Mouse (Mus musculus): ENCODE measurements around the gene Nr3c2. TPM values are rescaled to one million over a fixed set of nuclear protein-coding genes. Genes with fewer than 3 reads are reported as not detected.

Nr3c2 gene
- polyA plus RNA-seq, 1 experiment from 2014 or later, result 0.58 TPM

DNA sequence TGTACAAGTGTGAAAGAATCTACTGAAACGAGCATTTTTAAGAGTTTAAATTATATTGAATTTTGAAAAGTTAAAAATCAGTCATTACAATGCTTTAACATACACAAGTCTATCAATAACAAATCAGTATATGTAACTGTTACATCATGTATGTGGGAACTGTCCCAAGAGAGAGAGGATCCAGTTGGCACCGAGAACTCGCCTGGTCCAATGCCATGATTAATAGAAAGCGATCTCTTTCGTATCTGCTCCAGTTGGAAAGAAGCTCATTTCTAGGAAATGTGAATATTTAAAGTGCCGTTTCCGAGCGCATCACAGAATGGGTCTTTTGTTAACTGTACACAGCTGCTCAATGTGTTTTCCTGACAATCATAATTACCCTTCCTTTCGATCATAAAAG is 288.5 kb downstream of the Nr3c2 start:
- DNase-seq (ENCODE audit: low spot score) (no peak), ATAC-seq (replicated peaks; ENCODE audit: insufficient number of reproducible peaks, low FRiP score, low TSS enrichment, low read depth) (no peak)
- no peak overlapping the region for H3K4me2 ChIP-seq (ENCODE audit: low read depth, low read length)
- no peaks in the 10 kb centered on the region for H3K36me3 ChIP-seq (replicated peaks; ENCODE audit: control insufficient read depth, insufficient read depth, low read depth, low read length)
- H3K9ac ChIP-seq (replicated peaks; ENCODE audit: low read length), result no peak overlapping the region
- no peaks in the 10 kb centered on the region for H3K9me3 ChIP-seq (replicated peaks; ENCODE audit: control insufficient read depth, low read length)
- WGBS, result 75% methylated on average over 9 of the region's 9 CpGs
- H3K27me3 ChIP-seq (ENCODE audit: control insufficient read depth, insufficient read depth, low read length), result no peaks in the 10 kb centered on the region
- H3K27ac ChIP-seq (replicated peaks; ENCODE audit: low read depth, low read length), result no peak overlapping the region
- no peak overlapping the region for H3K4me3 ChIP-seq (ENCODE audit: low read depth, low read length)
- no peaks in the 10 kb centered on the region for H3K4me1 ChIP-seq (ENCODE audit: control insufficient read depth, insufficient read depth, low read length)

DNA sequence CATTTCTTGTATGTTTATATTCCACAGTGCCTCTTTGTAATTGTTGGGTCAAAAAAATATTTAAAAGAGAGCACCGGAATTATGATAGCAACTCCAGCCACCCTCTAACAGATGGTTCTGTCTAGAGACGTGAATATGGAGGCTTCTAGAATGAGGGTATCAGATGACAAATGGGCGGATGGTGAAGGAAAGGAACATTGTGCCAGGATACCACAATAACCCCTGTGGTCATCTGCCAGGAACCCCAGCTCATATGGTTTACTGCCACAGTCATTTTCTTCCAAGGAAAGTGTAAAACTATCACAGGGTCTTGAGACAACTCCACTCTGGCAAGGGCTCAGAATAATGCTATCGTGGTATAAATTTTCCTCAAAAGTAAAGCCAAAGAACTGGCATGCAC is 289.1 kb downstream of the Nr3c2 start:
- H3K27ac ChIP-seq (replicated peaks; ENCODE audit: low read depth, low read length), result no peak overlapping the region
- WGBS, result 56% methylated on average over 4 of the region's 4 CpGs
- no peaks in the 10 kb centered on the region for H3K36me3 ChIP-seq (replicated peaks; ENCODE audit: control insufficient read depth, insufficient read depth, low read depth, low read length)
- no peak overlapping the region for H3K4me3 ChIP-seq (ENCODE audit: low read depth, low read length)
- no peak for DNase-seq (ENCODE audit: low spot score)
- H3K9ac ChIP-seq (replicated peaks; ENCODE audit: low read length), result no peak overlapping the region
- no peak for ATAC-seq (replicated peaks; ENCODE audit: insufficient number of reproducible peaks, low FRiP score, low TSS enrichment, low read depth)
- no peak overlapping the region for H3K4me2 ChIP-seq (ENCODE audit: low read depth, low read length)
- no peaks in the 10 kb centered on the region for H3K4me1 ChIP-seq (ENCODE audit: control insufficient read depth, insufficient read depth, low read length)
- no peaks in the 10 kb centered on the region for H3K27me3 ChIP-seq (ENCODE audit: control insufficient read depth, insufficient read depth, low read length)
- no peaks in the 10 kb centered on the region for H3K9me3 ChIP-seq (replicated peaks; ENCODE audit: control insufficient read depth, low read length)

DNA sequence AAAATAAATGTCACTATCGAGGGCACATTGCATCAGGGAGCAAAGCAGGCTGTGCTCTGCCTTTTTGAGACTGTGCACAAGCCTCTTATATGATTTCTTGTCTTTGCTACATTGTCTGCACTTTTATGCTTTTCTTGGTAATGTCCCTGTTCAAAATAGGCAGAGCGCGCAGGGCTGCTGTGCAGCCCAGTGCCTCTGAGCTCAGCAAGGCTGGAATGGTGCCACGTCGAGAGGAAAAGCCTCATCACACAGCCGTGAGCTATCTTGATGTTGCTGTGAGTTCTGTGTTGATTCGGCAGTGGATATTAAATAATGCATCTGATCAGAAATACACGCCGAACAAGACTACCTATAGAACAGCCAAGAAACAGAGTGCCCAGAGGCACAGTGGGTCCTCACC is 290.1 kb downstream of the Nr3c2 start:
- no peak overlapping the region for H3K27ac ChIP-seq (replicated peaks; ENCODE audit: low read depth, low read length)
- no peaks in the 10 kb centered on the region for H3K27me3 ChIP-seq (ENCODE audit: control insufficient read depth, insufficient read depth, low read length)
- H3K36me3 ChIP-seq (replicated peaks; ENCODE audit: control insufficient read depth, insufficient read depth, low read depth, low read length), result no peaks in the 10 kb centered on the region
- H3K4me2 ChIP-seq (ENCODE audit: low read depth, low read length), result no peak overlapping the region
- H3K9me3 ChIP-seq (replicated peaks; ENCODE audit: control insufficient read depth, low read length), result no peaks in the 10 kb centered on the region
- H3K9ac ChIP-seq (replicated peaks; ENCODE audit: low read length), result no peak overlapping the region
- no peak for ATAC-seq (replicated peaks; ENCODE audit: insufficient number of reproducible peaks, low FRiP score, low TSS enrichment, low read depth)
- no peak for DNase-seq (ENCODE audit: low spot score)
- no peaks in the 10 kb centered on the region for H3K4me1 ChIP-seq (ENCODE audit: control insufficient read depth, insufficient read depth, low read length)
- WGBS, result 83% methylated on average over 9 of the region's 9 CpGs
- no peak overlapping the region for H3K4me3 ChIP-seq (ENCODE audit: low read depth, low read length)

DNA sequence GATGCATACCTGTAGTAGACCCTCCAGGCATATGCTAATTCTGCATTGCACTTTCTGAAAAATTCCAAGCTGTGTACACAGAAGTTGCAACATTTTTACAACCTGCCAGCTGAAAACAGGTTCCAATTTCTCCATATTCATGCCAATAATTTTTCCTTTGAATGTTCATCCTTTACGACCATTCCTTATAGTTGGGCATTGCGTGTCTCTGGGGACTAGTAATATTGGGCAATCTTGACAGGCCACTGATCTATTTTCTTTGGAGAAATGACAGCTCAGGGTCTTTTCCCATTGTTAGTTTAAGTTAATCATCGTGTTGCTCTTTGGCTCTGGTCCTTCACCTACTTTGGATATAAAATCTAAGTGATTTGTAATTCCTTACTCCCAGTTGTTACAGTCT is 291.2 kb downstream of the Nr3c2 start:
- Histone ChIP-seq H3K9me3 (replicated peaks; ENCODE audit: control insufficient read depth, low read length) (no peaks in the 10 kb centered on the region), H3K9ac (replicated peaks; ENCODE audit: low read length) (no peak overlapping the region), H3K36me3 (replicated peaks; ENCODE audit: control insufficient read depth, insufficient read depth, low read depth, low read length) (no peaks in the 10 kb centered on the region), H3K27me3 (ENCODE audit: control insufficient read depth, insufficient read depth, low read length) (no peaks in the 10 kb centered on the region), H3K4me2 (ENCODE audit: low read depth, low read length) (no peak overlapping the region), H3K4me3 (ENCODE audit: low read depth, low read length) (no peak overlapping the region), H3K27ac (replicated peaks; ENCODE audit: low read depth, low read length) (no peak overlapping the region), H3K4me1 (ENCODE audit: control insufficient read depth, insufficient read depth, low read length) (no peaks in the 10 kb centered on the region)
- ATAC-seq (replicated peaks; ENCODE audit: insufficient number of reproducible peaks, low FRiP score, low TSS enrichment, low read depth) (no peak), DNase-seq (ENCODE audit: low spot score) (no peak)
- WGBS, result 81% methylated on average over 3 of the region's 3 CpGs

DNA sequence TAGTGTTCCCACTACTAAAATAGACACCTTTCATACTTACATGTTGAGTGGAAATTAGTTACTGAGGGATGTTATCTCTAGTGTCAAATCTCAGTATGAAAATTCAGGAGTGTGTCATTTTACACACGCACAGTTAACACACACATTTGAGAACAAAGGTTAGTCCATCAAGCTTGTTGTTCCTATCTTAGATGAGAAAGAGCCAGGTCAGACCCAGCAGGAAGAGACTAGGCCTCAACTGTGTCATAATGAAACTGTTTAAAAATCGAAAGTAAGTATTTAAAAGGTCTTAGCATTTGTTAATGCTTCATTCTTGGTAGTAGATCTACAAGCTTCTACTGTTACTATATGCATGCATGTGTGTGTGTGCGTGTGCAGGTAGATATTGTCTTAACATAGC is 310.1 kb downstream of the Nr3c2 start:
- H3K4me3 ChIP-seq (ENCODE audit: low read depth, low read length), result no peak overlapping the region
- ATAC-seq (replicated peaks; ENCODE audit: insufficient number of reproducible peaks, low FRiP score, low TSS enrichment, low read depth) (no peak), DNase-seq (ENCODE audit: low spot score) (no peak)
- no peak overlapping the region for H3K9ac ChIP-seq (replicated peaks; ENCODE audit: low read length)
- WGBS, result 86% methylated on average over 3 of the region's 3 CpGs
- no peaks in the 10 kb centered on the region for H3K36me3 ChIP-seq (replicated peaks; ENCODE audit: control insufficient read depth, insufficient read depth, low read depth, low read length)
- H3K27me3 ChIP-seq (ENCODE audit: control insufficient read depth, insufficient read depth, low read length), result no peaks in the 10 kb centered on the region
- H3K9me3 ChIP-seq (replicated peaks; ENCODE audit: control insufficient read depth, low read length), result no peaks in the 10 kb centered on the region
- no peaks in the 10 kb centered on the region for H3K4me1 ChIP-seq (ENCODE audit: control insufficient read depth, insufficient read depth, low read length)
- H3K27ac ChIP-seq (replicated peaks; ENCODE audit: low read depth, low read length), result no peak overlapping the region
- H3K4me2 ChIP-seq (ENCODE audit: low read depth, low read length), result no peak overlapping the region

DNA sequence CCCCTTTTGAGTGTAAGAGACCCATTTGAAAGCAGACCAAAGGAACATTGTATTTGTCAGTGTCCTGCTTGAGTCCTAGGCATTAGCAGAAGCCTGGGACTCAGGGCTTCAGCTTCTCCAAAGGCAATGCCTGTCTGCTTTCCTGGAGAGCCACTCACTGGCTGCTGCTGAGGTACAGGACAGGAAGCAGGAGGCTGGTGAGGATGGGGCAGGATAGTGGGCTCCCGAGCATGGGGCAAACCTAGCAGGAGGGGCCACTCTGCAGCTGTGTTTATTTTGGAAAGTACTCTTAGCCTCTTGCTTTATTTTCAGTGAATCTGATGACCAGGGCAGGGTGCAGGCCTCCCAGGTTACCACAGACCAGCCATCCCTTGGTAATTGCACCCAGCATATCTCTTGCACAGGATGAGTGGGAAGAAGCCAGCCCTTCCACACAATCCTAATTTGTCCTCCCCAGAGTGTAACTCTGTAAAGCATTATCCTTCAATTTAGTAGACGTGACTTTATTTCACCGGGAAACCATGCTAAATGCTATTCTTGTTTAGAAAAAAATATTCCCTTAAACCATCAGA is 314.7 kb downstream of the Nr3c2 start:
- H3K9me3 ChIP-seq (replicated peaks; ENCODE audit: control insufficient read depth, low read length), result no peaks in the 10 kb centered on the region
- H3K36me3 ChIP-seq (replicated peaks; ENCODE audit: control insufficient read depth, insufficient read depth, low read depth, low read length), result no peaks in the 10 kb centered on the region
- no peak overlapping the region for H3K9ac ChIP-seq (replicated peaks; ENCODE audit: low read length)
- H3K27me3 ChIP-seq (ENCODE audit: control insufficient read depth, insufficient read depth, low read length), result no peaks in the 10 kb centered on the region
- H3K4me3 ChIP-seq (ENCODE audit: low read depth, low read length), result no peak overlapping the region
- WGBS, result 57% methylated on average over 3 of the region's 3 CpGs
- DNase-seq (ENCODE audit: low spot score) (no peak), ATAC-seq (replicated peaks; ENCODE audit: insufficient number of reproducible peaks, low FRiP score, low TSS enrichment, low read depth) (no peak)
- no peaks in the 10 kb centered on the region for H3K4me1 ChIP-seq (ENCODE audit: control insufficient read depth, insufficient read depth, low read length)
- no peak overlapping the region for H3K27ac ChIP-seq (replicated peaks; ENCODE audit: low read depth, low read length)
- H3K4me2 ChIP-seq (ENCODE audit: low read depth, low read length), result no peak overlapping the region

DNA sequence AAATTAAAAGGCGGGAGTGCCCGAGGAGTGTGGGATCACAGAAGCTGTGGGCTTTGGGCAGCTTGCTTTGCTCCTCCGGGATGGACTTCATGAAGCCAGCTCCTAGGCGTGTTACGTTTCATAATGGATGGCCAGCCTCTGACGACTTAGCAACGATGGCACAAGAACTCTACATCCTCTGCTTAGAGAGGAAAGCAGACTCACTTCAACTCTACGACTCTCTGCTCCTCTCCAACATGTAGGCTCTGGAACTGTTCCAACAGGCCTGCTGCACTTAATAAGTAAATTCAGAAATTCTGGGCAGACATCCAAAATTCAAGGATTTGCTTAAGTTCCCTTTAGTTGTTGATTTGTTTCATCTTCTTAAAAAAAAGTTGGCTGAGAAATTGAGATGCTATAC is 315.4 kb downstream of the Nr3c2 start:
- Histone ChIP-seq H3K4me2 (ENCODE audit: low read depth, low read length) (no peak overlapping the region), H3K4me1 (ENCODE audit: control insufficient read depth, insufficient read depth, low read length) (no peaks in the 10 kb centered on the region), H3K27me3 (ENCODE audit: control insufficient read depth, insufficient read depth, low read length) (no peaks in the 10 kb centered on the region), H3K9me3 (replicated peaks; ENCODE audit: control insufficient read depth, low read length) (no peaks in the 10 kb centered on the region), H3K27ac (replicated peaks; ENCODE audit: low read depth, low read length) (no peak overlapping the region), H3K36me3 (replicated peaks; ENCODE audit: control insufficient read depth, insufficient read depth, low read depth, low read length) (no peaks in the 10 kb centered on the region), H3K9ac (replicated peaks; ENCODE audit: low read length) (no peak overlapping the region), H3K4me3 (ENCODE audit: low read depth, low read length) (no peak overlapping the region)
- 80% methylated on average over 8 of the region's 8 CpGs for WGBS
- DNase-seq (ENCODE audit: low spot score) (no peak), ATAC-seq (replicated peaks; ENCODE audit: insufficient number of reproducible peaks, low FRiP score, low TSS enrichment, low read depth) (no peak)

DNA sequence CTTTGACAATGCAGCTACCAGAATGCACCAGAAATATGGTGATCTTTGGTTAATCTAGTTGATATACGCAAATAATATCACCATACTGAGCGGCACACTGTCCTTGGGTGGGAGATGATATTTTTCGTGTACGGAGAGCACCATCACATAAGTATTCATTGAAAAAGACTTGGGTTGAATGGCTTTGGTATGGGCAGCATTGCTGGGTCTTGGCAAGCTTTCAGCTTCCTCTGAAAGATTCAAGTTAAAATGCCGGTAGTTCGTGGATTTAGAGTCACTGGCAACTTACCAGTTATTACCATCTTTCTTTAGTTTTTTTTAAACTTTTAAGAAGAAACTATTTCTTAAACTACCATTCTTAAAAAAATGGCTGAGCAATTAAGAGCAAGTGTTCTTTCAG is 315.9 kb downstream of the Nr3c2 start:
- 93% methylated on average over 6 of the region's 6 CpGs for WGBS
- no peak overlapping the region for H3K27ac ChIP-seq (replicated peaks; ENCODE audit: low read depth, low read length)
- H3K9me3 ChIP-seq (replicated peaks; ENCODE audit: control insufficient read depth, low read length), result no peaks in the 10 kb centered on the region
- no peak overlapping the region for H3K4me3 ChIP-seq (ENCODE audit: low read depth, low read length)
- no peaks in the 10 kb centered on the region for H3K36me3 ChIP-seq (replicated peaks; ENCODE audit: control insufficient read depth, insufficient read depth, low read depth, low read length)
- no peak overlapping the region for H3K4me2 ChIP-seq (ENCODE audit: low read depth, low read length)
- DNase-seq (ENCODE audit: low spot score), result no peak
- H3K9ac ChIP-seq (replicated peaks; ENCODE audit: low read length), result no peak overlapping the region
- no peaks in the 10 kb centered on the region for H3K4me1 ChIP-seq (ENCODE audit: control insufficient read depth, insufficient read depth, low read length)
- no peaks in the 10 kb centered on the region for H3K27me3 ChIP-seq (ENCODE audit: control insufficient read depth, insufficient read depth, low read length)
- ATAC-seq (replicated peaks; ENCODE audit: insufficient number of reproducible peaks, low FRiP score, low TSS enrichment, low read depth), result no peak
